Mouse (Mus musculus): ENCODE results near the gene Tbc1d10a.

Tbc1d10a gene

DNA sequence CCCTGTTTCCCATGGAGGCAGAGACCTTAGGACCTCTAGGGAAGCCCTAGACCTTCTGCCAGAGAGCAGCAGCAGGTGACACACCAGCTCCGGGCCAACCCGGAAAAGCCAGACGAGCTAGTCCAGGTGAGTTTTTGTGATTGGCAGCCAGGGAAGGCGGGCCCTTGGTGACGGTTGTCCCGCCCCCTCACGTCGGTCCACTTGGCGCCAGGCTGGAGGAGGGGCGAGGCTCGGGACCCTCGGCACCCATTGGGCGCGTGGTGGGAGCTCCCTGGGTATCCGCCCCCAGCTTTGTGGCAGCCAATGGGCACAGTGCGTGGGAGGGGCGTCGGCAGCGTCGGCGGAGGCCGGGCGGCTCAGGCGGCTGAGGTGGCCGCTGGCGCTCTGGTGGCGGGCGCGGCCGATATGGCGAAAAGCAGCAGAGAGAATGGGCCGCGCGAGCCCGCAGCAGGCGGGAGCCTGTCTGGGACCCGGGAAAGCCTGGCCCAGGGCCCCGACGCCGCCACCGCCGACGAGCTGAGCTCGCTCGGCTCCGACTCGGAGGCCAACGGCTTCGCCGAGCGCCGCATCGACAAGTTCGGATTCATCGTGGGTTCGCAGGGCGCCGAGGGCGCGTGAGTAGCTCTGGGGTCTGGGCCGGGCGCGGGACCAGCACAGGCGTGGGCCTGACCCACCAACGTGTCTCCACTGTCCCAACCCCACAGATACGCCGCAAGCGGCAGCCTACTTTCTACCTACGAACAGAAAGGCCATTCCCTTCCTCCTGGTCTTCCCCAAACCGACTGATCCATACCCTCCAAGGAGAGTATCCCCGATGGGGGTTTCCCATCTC, at the start of gene Tbc1d10a:
TSS of gene Tbc1d10a (plus strand) at position 304 of the 832 bp plus-strand sequence.
- peak; percentile 97 to 99 for DNase-seq (ENCODE audit: low spot score in 2 of 2)

GRCm38 (mm10) chr11:4138964-4139363, 47.6 kb upstream of the Tbc1d10a start:
- no peak for DNase-seq (ENCODE audit: low spot score in 2 of 2)

DNA sequence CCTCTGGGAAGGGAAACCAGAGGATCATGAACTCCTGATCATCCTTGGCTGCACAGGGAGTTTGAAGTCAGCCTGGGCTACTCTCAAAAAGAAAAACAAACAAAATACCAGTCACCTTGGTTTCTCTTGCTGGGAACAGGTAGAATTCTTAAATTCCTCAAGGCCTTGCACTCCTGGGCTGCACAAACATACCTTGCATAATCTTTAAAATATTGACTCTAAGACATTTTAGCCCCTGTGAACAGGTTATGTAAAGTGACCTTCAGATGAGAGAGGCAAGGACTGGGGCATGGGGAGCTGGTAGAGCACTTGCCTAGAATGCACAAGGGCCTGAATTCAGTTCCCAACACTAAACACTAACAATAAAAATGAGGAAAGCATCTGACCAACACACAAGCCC, 45.1 kb upstream of the Tbc1d10a start:
- DNase-seq (ENCODE audit: low spot score in 2 of 2), result no peak

- no peak for DNase-seq (ENCODE audit: low spot score in 2 of 2)
Observed at GRCm38 (mm10) chr11:4142352-4142751, 44.2 kb upstream of the Tbc1d10a start.

DNA sequence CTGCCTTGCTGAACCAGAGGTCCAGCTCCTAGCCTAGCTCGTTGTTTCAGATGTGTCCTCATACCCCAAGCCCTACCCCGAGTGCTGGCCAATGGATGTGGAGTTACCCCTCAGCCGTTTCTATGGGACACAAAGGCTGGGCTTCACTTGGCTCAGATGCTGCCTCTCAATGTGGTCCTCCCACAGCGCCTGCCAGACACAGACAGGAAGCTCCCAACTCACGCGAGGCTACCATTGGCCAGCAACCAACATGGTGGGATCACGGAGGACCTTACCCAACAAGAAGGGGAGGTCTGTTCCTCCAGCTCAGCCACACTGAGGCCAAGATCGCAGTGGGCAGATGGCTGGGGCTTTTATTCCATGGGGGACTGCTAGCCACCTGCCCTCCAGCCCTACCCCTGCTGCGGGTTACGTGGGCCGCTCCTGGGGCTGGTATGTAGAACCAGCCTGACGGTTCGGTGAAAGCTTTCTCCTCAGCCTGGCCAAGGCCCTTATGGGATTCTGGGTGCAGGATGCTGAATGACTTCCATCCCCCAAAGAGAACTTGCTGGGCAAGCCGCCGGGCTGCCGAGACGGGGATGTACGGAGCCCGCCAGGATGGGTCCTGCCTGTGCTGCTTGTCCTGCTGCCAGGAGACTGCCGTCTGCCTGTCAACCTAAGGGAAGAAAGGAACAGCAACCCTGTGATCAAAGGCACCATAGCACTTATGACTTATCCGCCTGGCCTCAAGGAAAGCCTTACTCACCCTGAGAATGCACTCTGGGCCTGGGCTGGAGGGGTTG, 43.1 kb upstream of the Tbc1d10a start:
- DNase-seq (ENCODE audit: low spot score in 2 of 2), result no peak

- no peak for DNase-seq (ENCODE audit: low spot score in 2 of 2)
Observed at GRCm38 (mm10) chr11:4146381-4146780, 40.2 kb upstream of the Tbc1d10a start.

DNA sequence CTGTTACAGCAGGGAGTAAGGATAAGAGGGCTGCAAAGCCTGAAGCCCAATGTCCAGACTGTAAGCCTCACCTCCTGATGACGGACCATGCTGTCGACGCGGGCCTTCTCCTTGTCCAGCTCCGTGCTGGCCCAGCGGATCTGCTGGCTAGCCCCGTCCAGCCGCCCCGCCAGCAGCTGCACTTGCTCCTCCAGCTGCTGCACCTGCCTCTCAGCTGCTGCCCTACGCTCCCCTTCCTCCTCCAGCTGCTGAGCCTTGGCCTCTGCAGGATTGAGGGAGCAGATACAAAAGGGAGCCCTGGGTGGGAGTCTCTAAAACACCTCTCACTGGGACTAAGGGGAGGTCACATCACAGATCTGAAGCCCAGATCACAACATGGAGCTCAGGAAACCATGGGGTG, 39.5 kb upstream of the Tbc1d10a start:
- no peak for DNase-seq (ENCODE audit: low spot score in 2 of 2)

GRCm38 (mm10) chr11:4148120-4148519, 38.5 kb upstream of the Tbc1d10a start:
- DNase-seq (ENCODE audit: low spot score in 2 of 2), result no peak

GRCm38 (mm10) chr11:4148536-4149156, 37.9 kb upstream of the Tbc1d10a start:
- DNase-seq (ENCODE audit: low spot score in 2 of 2), result no peak

- DNase-seq (ENCODE audit: low spot score in 2 of 2), result no peak
Observed at GRCm38 (mm10) chr11:4149886-4150285, 36.7 kb upstream of the Tbc1d10a start.

DNA sequence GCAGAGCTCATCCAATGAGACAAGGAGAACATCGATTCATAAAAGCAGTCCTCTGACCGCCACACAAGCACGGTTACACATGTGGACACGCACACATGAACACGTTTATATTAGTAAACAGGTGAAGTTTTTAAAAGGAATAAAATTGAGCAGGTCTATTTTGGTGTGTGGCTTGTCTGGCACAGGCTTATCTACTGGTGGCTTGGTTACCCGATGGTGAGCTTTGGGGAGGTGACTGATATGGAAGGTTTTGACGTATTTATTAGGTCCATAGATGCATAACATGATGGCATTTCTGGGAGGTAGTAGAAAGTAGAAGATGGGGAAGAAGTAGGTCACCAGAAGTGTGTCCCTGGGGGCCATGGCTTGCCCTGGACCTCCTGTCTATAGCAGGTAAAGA, 32.9 kb upstream of the Tbc1d10a start:
- DNase-seq (ENCODE audit: low spot score in 2 of 2), result no peak

DNA sequence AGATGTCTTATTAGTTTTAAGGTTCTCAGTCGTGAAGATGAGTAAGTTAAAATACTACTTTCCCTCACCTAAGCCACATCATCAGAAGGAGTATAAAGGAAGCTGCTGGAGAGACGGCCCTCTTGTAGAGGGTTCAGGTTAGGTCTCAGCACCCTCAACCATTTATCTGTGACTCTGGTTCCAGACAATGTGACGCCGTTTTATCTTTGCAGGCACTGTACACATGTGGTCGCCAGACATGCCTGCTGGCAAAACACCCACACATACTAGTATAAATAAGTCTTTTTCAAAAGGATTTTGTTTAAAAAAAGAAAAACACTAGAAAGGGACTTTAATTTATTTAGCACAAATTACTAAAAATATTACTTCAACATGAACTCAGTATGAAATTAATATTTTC, 30.9 kb upstream of the Tbc1d10a start:
- DNase-seq (ENCODE audit: low spot score in 2 of 2), result no peak

DNA sequence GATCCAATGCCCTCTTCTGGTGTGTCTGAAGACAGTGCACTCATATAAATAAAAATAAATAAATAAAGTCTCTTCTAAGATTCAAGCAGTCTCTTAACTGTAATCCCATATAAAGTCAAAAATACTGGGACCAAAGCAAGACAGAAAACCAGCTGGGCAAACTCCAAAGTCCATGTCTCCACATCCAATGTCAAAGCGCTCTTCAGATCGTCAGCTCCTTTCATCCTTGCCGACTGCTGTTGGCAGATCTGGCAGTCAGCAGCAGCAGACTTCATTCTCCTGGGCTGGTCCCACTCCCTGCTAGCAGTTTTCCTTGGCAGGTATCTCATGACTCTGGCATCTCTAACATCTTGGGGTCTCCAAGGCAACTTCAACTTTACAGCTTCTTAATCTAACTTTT, 27.9 kb upstream of the Tbc1d10a start:
- no peak for DNase-seq (ENCODE audit: low spot score in 2 of 2)

DNA sequence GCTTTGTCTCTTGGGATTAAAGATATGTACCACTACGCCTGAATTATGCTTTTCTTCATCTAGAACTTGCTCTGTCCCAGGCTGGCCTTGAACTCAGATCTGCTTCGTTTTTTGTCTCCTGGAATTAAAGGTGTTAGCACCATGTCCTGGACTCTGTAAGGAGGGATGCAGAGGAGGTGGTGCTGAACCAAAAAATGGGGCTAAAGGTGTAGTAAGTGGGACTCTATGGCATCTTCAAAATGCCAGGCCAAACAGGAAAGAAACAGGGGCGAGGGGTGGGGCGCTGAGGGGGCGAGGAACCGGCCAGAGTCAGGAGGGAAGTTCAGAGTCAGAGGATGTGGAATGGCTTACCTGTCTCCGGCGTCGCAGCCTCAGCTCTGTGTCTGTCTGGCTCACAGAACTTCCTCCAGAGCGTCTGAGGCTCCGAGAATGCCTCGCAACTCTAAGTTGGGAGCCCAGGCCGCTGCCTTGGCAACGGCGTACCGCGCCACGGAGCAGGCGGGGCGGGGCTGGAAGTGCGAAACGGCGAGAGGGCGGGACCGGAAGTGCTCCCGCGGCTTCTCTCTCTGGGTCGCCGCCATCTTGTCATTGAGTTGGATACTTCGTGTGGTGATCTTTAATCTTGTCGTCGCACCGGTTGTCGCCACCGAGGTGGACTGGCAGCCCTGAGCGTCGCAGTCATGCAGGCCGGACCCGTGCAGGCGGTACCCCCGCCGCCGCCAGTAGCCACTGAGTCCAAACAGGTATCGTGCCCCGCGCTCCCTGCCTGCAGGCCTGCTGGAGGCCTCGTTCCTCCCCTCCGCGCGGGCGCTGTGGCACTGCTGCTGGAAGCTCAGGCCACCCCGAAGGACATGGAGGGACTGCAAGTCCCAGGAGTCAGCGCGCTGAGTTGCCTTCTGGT, 26.5 kb upstream of the Tbc1d10a start, which contains the start of the genes Ccdc157 and Sf3a1:
TSS of gene Ccdc157 (minus strand) at position 486 of the 901 bp plus-strand sequence.
TSS of gene Sf3a1 (plus strand) at position 543 of the 901 bp plus-strand sequence.
- DNase-seq (ENCODE audit: low spot score in 2 of 2), result peak; percentile 86 to 91

DNA sequence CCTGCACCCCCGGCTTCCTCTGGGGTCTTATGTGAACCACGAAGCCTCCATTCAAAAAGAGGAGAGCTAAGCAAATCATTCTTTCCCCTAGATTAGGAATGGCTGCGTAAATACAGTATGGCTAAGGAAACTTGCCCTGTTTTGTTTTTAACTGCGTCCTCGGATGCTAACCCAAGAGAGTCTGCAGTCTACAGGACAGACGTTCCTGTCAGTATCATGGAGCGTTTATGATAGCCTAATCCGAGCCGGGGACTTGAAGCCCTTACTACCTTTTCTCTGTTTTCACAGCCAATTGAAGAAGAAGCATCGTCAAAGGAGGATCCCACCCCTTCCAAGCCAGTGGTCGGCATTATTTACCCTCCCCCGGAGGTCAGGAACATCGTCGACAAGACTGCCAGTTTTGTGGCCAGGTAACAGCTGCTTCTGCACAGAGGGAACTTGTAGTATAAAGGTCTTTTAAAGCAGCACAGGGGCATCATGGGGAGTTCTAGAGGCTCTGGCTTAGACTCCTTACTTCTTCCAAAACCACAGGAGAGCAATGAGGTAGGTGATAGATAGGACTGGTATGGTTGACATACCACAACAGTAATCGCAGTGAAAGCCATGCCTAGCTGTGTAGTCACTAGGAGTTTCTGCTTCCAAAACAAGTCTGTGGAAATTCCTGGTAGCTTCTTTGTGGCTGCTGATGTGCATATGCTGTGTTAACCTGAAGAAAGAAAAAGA, 25.7 kb upstream of the Tbc1d10a start:
- DNase-seq (ENCODE audit: low spot score in 2 of 2), result no peak

- DNase-seq (ENCODE audit: low spot score in 2 of 2), result no peak
Observed at GRCm38 (mm10) chr11:4164701-4165100, 21.9 kb upstream of the Tbc1d10a start.

GRCm38 (mm10) chr11:4166467-4167090, 20.0 kb upstream of the Tbc1d10a start:
- DNase-seq (ENCODE audit: low spot score in 2 of 2), result no peak

DNA sequence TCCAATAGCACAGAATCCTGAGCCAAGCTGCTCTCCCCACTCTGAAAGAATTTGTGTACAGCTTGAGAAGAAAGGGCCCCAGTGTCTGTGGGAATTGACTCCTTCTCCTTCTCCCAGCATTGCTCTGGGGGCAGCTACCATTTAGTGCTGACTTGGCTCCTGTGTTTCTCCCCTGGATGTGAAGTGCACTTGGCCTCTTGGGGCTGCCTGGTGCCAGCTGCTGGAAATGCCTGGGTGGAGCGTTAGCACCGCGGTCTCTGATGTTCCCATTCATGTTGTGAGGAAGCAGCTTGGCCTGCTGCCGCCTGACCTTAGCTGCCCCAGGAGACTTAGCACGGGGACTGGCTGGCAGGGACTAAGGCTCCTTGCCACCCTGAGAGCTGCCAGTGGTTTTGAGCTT, 12.0 kb upstream of the Tbc1d10a start:
- DNase-seq (ENCODE audit: low spot score in 2 of 2), result no peak

DNA sequence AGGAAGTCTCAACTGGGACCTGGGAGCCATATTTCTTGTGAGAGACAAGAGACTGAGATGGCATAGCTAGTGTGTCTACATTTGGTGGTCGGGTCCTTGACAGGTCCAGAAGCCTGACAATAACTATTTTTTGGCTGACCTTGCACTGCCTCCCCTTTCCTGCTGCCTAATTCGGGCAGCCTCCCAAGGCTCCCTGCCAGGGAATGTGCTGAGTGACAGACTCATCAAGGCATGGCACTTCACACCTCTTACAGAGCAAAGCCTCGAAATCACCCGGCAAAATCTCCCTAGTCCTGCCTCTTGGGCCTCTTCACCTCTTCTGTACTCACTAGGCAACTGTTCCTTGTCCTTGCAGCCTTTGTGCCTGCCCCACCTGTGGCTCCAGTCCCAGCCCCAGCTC, 8.9 kb upstream of the Tbc1d10a start:
- no peak for DNase-seq (ENCODE audit: low spot score in 2 of 2)

GRCm38 (mm10) chr11:4182061-4182460, 4.5 kb upstream of the Tbc1d10a start:
- no peak for DNase-seq (ENCODE audit: low spot score in 2 of 2)

Measured in natural killer cell, adult 2 months (primary cell).